Mouse (Mus musculus): ENCODE measurements at regions not wholly inside any gene's neighbourhood (a gene's known extent, or its start where the extent isn't known, plus 50 kb on each side); places are given as distances from the start of the nearest gene placed in this dataset.
A peak's percentile ranks its signal among the peaks of the same experiment; 100 is the strongest.

GRCm38 (mm10) chr3:61849317-61849716 is 483.6 kb upstream of the B430305J03Rik start:
- no peak for DNase-seq (ENCODE audit: low read depth, low spot score)

DNA sequence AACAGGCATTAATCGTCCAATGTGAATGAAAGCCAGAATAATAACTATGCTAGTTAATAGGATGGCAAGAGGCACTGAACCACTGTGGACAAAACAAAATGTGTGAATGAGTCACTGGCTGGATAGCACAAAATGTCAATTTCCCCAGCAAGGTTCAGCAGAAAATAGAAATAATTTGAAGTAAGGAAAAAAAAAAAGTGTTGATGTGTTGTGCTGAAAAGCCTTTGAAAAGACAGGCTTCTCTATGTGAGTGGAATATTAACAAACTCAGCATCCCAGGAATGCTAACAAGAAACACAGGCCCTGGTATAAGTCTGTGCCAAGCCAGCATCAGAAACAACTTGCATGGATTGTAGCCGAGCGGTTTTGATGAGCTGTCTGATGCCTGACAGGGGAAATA is 481.0 kb upstream of the B430305J03Rik start:
- no peak for DNase-seq (ENCODE audit: low read depth, low spot score)

DNA sequence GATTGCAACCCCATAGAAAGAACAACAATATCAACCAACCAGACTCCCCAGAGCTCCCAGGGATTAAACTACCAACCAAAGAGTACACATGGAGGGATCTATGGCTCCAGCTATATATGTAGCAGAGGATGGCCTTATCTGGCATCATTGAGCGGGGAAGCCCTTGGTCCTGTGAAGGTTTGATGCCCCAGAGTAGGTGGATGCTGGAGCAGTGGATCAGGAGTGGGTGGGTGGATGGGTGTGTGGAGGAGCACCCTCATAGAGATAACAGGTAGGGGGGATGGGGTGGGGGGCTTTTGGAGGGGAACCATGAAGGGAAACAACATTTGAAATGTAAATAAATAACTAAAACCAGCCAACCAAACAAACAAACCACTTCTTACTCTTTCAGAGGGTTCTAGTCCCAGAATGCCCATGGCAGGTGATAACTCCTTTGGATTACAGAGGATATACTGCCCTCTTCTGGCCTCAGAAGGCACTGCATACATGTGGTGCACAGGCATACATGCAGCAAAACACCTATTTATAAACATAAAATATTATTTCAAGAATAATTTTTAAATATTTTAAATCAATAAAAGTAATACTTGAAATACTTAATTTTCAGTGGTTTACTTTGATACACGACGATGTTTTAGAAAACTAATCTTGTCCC is 473.7 kb upstream of the B430305J03Rik start:
- peak; percentile 3 for DNase-seq (ENCODE audit: low read depth, low spot score)

GRCm38 (mm10) chr3:61816807-61817206 is 451.1 kb upstream of the B430305J03Rik start:
- DNase-seq (ENCODE audit: low read depth, low spot score) = no peak

DNA sequence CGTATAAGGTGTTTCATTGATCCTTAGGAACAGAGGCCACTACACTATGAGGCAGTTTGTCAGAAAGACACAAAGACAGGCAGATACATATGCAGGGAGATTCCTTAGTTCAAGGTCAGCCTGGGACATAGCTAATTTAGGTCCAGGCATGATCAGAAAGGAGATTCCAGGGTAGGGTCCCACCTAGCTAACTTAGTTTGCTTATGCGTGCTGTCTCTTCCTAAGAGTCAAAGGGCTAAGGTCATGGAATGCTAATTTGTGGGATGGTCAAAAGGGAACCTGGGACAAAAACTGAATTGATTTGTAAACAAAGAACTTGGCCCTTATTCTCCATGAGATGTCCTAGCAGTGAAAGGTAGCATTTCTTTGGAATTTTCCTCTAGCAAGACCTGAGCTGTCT is 430.3 kb upstream of the B430305J03Rik start:
- DNase-seq (ENCODE audit: low read depth, low spot score) = no peak

DNA sequence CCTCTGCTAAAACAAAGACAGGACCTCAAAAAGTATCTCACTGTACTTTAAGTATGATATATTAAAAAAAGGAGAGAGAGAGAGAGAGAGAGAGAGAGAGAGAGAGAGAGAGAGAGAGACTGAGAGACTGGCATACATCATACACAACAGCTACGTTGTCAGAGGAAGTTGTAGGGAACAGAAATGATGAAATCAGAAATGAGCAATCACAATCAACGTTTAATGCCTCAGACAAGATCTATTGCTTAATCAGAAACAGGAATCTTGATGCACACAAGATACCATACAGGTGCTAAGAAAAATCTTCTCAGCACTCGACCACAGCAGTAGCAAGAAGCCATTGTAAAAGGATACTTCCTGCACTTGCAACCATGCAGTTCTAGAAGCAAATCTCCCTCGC is 424.9 kb upstream of the B430305J03Rik start:
- no peak for DNase-seq (ENCODE audit: low read depth, low spot score)
